Mouse (Mus musculus) liver, embryonic 14.5 days (tissue): ENCODE results near the gene Coa3. TPM values are rescaled to one million over a fixed set of nuclear protein-coding genes. Genes with fewer than 3 reads are reported as not detected.

ENCODE experiments used
- ATAC-seq: fragments of 200-750 bp; cut with Nextera tagmentation; 2 replicates; pipeline ENCODE4 v1.8.0; 2017; ENCODE audit warnings: moderate number of reproducible peaks, mild to moderate bottlenecking, moderate library complexity; ENCODE audit not compliant: insufficient read depth
- DNase-seq, 3 experiments: peaks; one replicate each; pipeline ENCODE4 v3.0.0-alpha.2; 2012 to 2013; ENCODE audit warnings: low read depth in 3 of 3, low spot score in 3 of 3
- H3K27ac ChIP-seq: fragments of 300-500 bp; sonication (generic); 2 replicates; pipeline ENCODE4 v1.5.1; 2014; ENCODE audit warnings: moderate library complexity, mild to moderate bottlenecking, control low read depth, inconsistent platforms
- H3K27me3 ChIP-seq: fragments of 300-500 bp; sonication (generic); 2 replicates; pipeline ENCODE4 v1.6.1; 2014; ENCODE audit warnings: mild to moderate bottlenecking, low read length, moderate library complexity; ENCODE audit not compliant: control insufficient read depth, insufficient read depth
- H3K36me3 ChIP-seq: fragments of 300-500 bp; sonication (generic); replicated peaks from 2 replicates; pipeline ENCODE4 v1.6.1; 2014; ENCODE audit warnings: low read depth; ENCODE audit not compliant: control insufficient read depth, insufficient read depth
- H3K4me1 ChIP-seq, 2 experiments: fragments of 200-500 bp in 1 of 2; fragments of 300-500 bp in 1 of 2; sonication (generic) in 1 of 2; replicated peaks; 2 replicates each; pipeline ENCODE4 v1.6.1; 2012 to 2014; ENCODE audit warnings: antibody characterized with exemption in 1 of 2, inconsistent platforms in 1 of 2, low read length in 1 of 2; ENCODE audit not compliant: control insufficient read depth in 2 of 2, insufficient read depth in 2 of 2
- H3K4me2 ChIP-seq: fragments of 300-500 bp; sonication (generic); 2 replicates; pipeline ENCODE4 v1.6.1; 2014; ENCODE audit warnings: low read depth, mild to moderate bottlenecking, control low read depth, moderate library complexity
- H3K4me3 ChIP-seq, 2 experiments: fragments of 200-500 bp in 1 of 2; fragments of 300-500 bp in 1 of 2; sonication (generic) in 1 of 2; 2 replicates each; pipeline ENCODE4 v1.5.1; 2012 to 2014; ENCODE audit warnings: low read depth in 2 of 2, low read length in 2 of 2, mild to moderate bottlenecking in 2 of 2, control low read depth in 1 of 2, inconsistent platforms in 1 of 2, moderate library complexity in 1 of 2; ENCODE audit not compliant: insufficient read depth in 1 of 2
- H3K9ac ChIP-seq: fragments of 300-500 bp; sonication (generic); replicated peaks from 2 replicates; pipeline ENCODE4 v1.6.1; 2014; ENCODE audit warnings: mild to moderate bottlenecking, control low read depth, moderate library complexity
- H3K9me3 ChIP-seq: fragments of 300-500 bp; sonication (generic); 2 replicates; pipeline ENCODE4 v1.6.1; 2016; ENCODE audit warnings: low read length, mixed read lengths; ENCODE audit not compliant: control insufficient read depth
- CTCF ChIP-seq: IDR thresholded peaks from 2 replicates; pipeline ENCODE4 v1.5.1; 2016; ENCODE audit warnings: antibody characterized with exemption, low read depth, control low read depth
- EP300 ChIP-seq: IDR thresholded peaks from 2 replicates; pipeline ENCODE4 v1.6.1; 2016; ENCODE audit warnings: antibody characterized with exemption, low read depth
- WGBS: fragments of 180-500 bp; shearing (Covaris S2); extraction: QIAGEN DNeasy Blood & Tissue Kit; methylation state at CpG from one replicate; pipeline ENCODE4 v1.1.7; 2014; ENCODE audit not compliant: insufficient replicate concordance; 5-methylcytosine and 5-hydroxymethylcytosine counted together
- polyA plus RNA-seq, 2 experiments: library from polyadenylated mRNA; depleted of rRNA in 1 of 2; stranded (reverse) in 1 of 2; unstranded in 1 of 2; fragments of >200 nt; fragmentation: Nextera tagmentation in 1 of 2; extraction: Ambion mirVana in 1 of 2; gene quantifications; 2 replicates each; pipeline versions ENCODE4 v1.2.1 to v1.2.3; 2012 to 2014

The Coa3 gene
- polyA plus RNA-seq, 2 experiments: 58.7 to 109 TPM

DNA sequence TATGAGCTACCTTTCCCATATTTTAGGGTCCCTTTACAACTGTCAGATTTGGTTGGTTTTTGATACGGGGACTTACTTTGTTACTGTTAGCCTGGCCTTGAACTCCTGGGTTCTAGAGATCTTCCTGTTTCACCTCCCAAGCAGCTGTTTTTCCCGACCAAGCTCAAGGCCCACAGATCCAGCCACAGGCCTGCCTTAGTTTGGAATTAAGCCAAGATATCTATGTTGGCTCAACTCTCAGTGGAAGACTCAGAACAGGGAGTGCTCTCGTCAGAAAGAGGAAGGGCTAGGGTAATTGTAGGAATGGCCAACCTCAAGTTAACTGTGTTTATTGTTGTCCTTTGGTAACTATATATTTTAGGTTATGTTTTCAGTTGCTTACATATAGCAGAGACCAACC is 33.2 kb upstream of the Coa3 start:
- Histone ChIP-seq H3K27me3 (no peaks in the 10 kb centered on the region), H3K4me3 (no peak overlapping the region), H3K4me2 (no peak overlapping the region), H3K9ac (no peak overlapping the region), H3K4me1 (peaks cover 18 to 20% of the 10 kb centered on the region in 2 experiments), H3K9me3 (no peaks in the 10 kb centered on the region), H3K36me3 (no peaks in the 10 kb centered on the region; the same call in 1 of the 2 replicates), H3K27ac (no peak overlapping the region)
- TF ChIP-seq EP300 (no peak), CTCF (no peak)
- 55% methylated on average over 3 of the region's 3 CpGs for WGBS
- no peak for ATAC-seq
- DNase-seq: no peak

DNA sequence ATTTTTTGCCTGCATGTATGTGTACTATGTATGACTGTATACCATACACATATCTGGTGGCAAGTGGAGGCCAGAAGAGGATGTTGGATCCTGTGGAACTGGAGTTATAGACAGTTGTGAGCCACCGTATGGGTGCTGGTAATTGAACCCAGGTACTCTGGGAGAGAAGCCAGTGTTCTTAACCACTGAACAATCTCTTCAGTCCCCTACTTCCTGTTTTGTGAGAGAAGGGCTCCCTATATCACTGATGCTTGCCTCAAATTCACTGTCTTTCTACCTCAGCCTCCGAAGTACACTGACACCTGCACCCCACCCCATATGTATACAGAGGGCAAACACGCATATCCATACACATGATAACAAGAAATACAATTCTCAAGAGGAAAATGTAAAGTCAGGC is 32.2 kb upstream of the Coa3 start:
- Histone ChIP-seq H3K9ac (no peak overlapping the region), H3K27me3 (no peaks in the 10 kb centered on the region), H3K4me3 (no peak overlapping the region), H3K4me1 (peaks cover 18 to 20% of the 10 kb centered on the region in 2 experiments), H3K36me3 (no peaks in the 10 kb centered on the region), H3K27ac (no peak overlapping the region), H3K9me3 (no peaks in the 10 kb centered on the region), H3K4me2 (no peak overlapping the region)
- no peak for ATAC-seq
- no peak for DNase-seq
- WGBS: 57% methylated on average over 3 of the region's 3 CpGs
- TF ChIP-seq CTCF: no peak
- no peak for TF ChIP-seq EP300

DNA sequence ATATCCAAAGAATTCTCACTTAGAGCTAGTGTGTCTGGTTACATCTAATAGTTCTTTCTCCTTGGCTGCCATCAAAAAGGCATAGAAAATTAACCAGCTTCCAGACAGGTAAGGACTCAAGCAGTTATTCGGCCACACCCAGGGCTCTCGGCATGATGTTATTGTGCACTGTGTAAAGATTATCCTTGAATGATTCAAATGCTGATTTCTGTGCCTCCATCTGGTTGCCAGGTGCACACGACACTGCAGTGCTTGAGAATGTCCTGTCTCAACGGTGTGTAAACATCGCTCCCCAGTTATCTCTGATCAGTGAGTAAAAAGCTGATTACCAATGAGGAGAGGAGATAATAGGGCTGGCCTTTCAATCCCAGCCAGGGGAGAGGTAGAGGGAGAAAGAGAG is 28.8 kb upstream of the Coa3 start:
- H3K27ac ChIP-seq: no peak overlapping the region
- no peaks in the 10 kb centered on the region for H3K36me3 ChIP-seq
- H3K9me3 ChIP-seq: no peaks in the 10 kb centered on the region
- DNase-seq (no peak), ATAC-seq (no peak)
- WGBS: 32% methylated on average over 5 of the region's 5 CpGs
- H3K9ac ChIP-seq: no peak overlapping the region
- H3K4me2 ChIP-seq: no peak overlapping the region
- peaks cover 0 to 5% of the 10 kb centered on the region in 2 experiments; a peak in 1 of 4 replicates for H3K4me1 ChIP-seq
- TF ChIP-seq EP300 (no peak), CTCF (no peak)
- H3K27me3 ChIP-seq: no peaks in the 10 kb centered on the region
- H3K4me3 ChIP-seq: no peak overlapping the region

DNA sequence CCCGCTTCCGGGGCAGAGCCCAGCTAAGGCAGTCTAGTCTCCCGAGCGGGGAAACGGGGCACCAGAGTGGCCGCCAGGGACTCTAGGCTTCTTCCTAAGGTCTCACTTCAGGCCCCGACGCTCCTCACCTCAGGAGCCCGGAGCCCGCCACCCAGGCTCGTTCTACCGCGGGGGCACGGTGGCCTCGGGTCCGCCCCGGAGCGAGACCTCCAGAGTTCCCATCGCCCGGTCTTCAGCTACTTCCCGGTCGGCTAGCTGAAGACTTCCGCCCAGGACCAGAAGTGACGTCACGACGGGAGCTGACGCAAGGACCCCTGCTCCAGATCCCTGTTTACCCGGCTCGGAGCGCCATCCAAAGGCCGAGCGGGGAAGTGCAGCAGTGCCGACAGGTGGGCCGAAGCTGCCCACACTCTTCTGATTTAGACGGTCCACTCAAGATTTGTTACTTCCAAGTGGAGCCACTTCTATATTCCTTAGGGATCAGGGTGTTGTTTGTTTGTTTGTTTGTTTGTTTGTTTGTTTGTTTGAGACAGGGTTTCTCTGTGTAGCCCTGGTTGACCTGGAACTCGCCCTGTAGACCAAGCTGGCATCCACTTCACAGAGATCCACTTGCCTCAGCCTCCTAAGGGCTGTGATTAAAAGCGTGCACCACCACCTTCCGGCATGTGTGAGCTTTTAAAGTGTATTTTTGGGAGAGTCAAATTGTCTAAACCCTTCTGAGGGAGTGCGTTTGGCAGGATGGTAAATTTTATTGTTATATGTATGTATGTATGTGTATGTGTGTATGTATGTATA is 23.3 kb upstream of the Coa3 start, which contains the start of gene Becn1:
Gene Becn1, minus strand, starts transcription at position 283 of the 795 bp plus-strand sequence.
- WGBS: 6% methylated on average over 39 of the region's 39 CpGs
- Histone ChIP-seq H3K27ac (peak within 1 kb of the TSS; percentile 56), H3K27me3 (no peaks in the 10 kb centered on the region), H3K4me1 (peaks cover 12 to 16% of the 10 kb centered on the region in 2 experiments), H3K9me3 (no peaks in the 10 kb centered on the region), H3K9ac (peak within 1 kb of the TSS; percentile 94), H3K36me3 (peaks cover 29% of the 10 kb centered on the region), H3K4me2 (peak within 1 kb of the TSS; percentile 73), H3K4me3 (peak within 1 kb of the TSS; percentile 72 to 90)
- ATAC-seq (peak; percentile 96), DNase-seq (peak; percentile 91 to 94 (median 93))
- TF ChIP-seq CTCF: peak; percentile 98
- 0 out of 2 replicates have a peak, but pooled peaks have one; percentile 2 for TF ChIP-seq EP300

- H3K36me3 ChIP-seq: peaks cover 35% of the 10 kb centered on the region
- DNase-seq: no peak
- H3K4me1 ChIP-seq: peaks cover 12 to 16% of the 10 kb centered on the region in 2 experiments
- H3K27ac ChIP-seq: peak overlapping the region; percentile 56
- H3K4me3 ChIP-seq: peak overlapping the region; percentile 72 to 90
- H3K27me3 ChIP-seq: no peaks in the 10 kb centered on the region
- peak; percentile 60 for ATAC-seq
- peak overlapping the region; percentile 94 for H3K9ac ChIP-seq
- 8% methylated on average over 26 of the region's 26 CpGs for WGBS
- no peak for TF ChIP-seq EP300
- TF ChIP-seq CTCF: no peak
- peak overlapping the region; percentile 73 for H3K4me2 ChIP-seq
- H3K9me3 ChIP-seq: no peaks in the 10 kb centered on the region
These were observed 22.5 kb upstream of the Coa3 start for GRCm38 (mm10) chr11:101301299-101302003.
